Mouse (Mus musculus) erythroblast, embryonic 14.5 days (primary cell): Measurements from ENCODE around the gene Ern1.

Source experiments
- GATA1 ChIP-seq: IDR thresholded peaks from 2 replicates; pipeline ENCODE4 v1.6.1; 2012; ENCODE audit warnings: low read length, inconsistent platforms, mixed read lengths
- TAL1 ChIP-seq: IDR thresholded peaks from 3 replicates; pipeline ENCODE4 v1.6.1; 2012; ENCODE audit warnings: low read length, inconsistent platforms, mixed read lengths

GRCm38 (mm10) chr11:106458540-106458939 is 29.1 kb downstream of the Ern1 start:
- no peak for TF ChIP-seq GATA1
- TF ChIP-seq TAL1: no peak
